Comparison of ENCODE assay signal across 10 mouse cellular contexts in genomic region chr4:99913894-99914451, GRCm38 (mm10). TPM values are rescaled to one million over a fixed set of nuclear protein-coding genes. Genes with fewer than 3 reads are reported as not detected.
DNase-seq lines count a peak whose midpoint lies in the region; ATAC-seq and TF ChIP-seq lines count a peak whose summit lies in the region.
"Had no signal": no experiment of that assay in that cellular context is flagged by ENCODE, and none has a peak within 500 bp of the region (broad histone marks: within the 10 kb centered on the region; RNA-seq: fewer than 3 reads in every experiment).

No protein-coding gene starts in this region.

- peak; percentile 81 for TF ChIP-seq CTCF in stomach, postnatal 0 days (IDR thresholded peaks at IDR 0.05; ENCODE audit: low read depth)

- H3K4me2 ChIP-seq in hindbrain, embryonic 11.5 days (replicated peaks; ENCODE audit: low read depth, low read length): no peak overlapping the region
- no peak overlapping the region for H3K4me2 ChIP-seq in hindbrain, embryonic 16.5 days (ENCODE audit: low read length)
- H3K4me2 ChIP-seq in stomach, postnatal 0 days (replicated peaks; ENCODE audit: low read depth): no peak overlapping the region
- H3K4me2 ChIP-seq: embryonic facial prominence, embryonic 15.5 days had no signal

- H3K27me3 ChIP-seq in hindbrain, embryonic 11.5 days (ENCODE audit: control insufficient read depth, insufficient read depth, low read length): no peaks in the 10 kb centered on the region
- no peaks in the 10 kb centered on the region for H3K27me3 ChIP-seq in hindbrain, embryonic 16.5 days (replicated peaks; ENCODE audit: control insufficient read depth, insufficient read depth, low read length)
- no peaks in the 10 kb centered on the region for H3K27me3 ChIP-seq in stomach, postnatal 0 days (ENCODE audit: control insufficient read depth, insufficient read depth, low read length)
- H3K27me3 ChIP-seq: embryonic facial prominence, embryonic 15.5 days had no signal

- no peak for ATAC-seq in hindbrain, embryonic 11.5 days (ENCODE audit: low FRiP score)
- no peak for ATAC-seq in hindbrain, embryonic 16.5 days
- no peak for ATAC-seq in stomach, postnatal 0 days (ENCODE audit: low FRiP score, low TSS enrichment)

- H3K9ac ChIP-seq in hindbrain, embryonic 11.5 days (ENCODE audit: low read depth, low read length): no peak overlapping the region
- no peak overlapping the region for H3K9ac ChIP-seq in hindbrain, embryonic 16.5 days (ENCODE audit: low read depth, low read length)
- no peak overlapping the region for H3K9ac ChIP-seq in stomach, postnatal 0 days (ENCODE audit: low read length)
- H3K9ac ChIP-seq: embryonic facial prominence, embryonic 15.5 days had no signal

- no peak for TF ChIP-seq EP300 in stomach, postnatal 0 days (optimal IDR thresholded peaks at IDR 0.05)

- no peak overlapping the region for H3K27ac ChIP-seq in hindbrain, embryonic 11.5 days (ENCODE audit: low read depth, low read length)
- no peak overlapping the region for H3K27ac ChIP-seq in hindbrain, embryonic 16.5 days (ENCODE audit: low read depth, low read length)
- no peak overlapping the region for H3K27ac ChIP-seq in stomach, postnatal 0 days (replicated peaks)
- H3K27ac ChIP-seq: embryonic facial prominence, embryonic 15.5 days; heart, embryonic 10.5 days had no signal

- DNase-seq in hindbrain, embryonic 11.5 days (ENCODE audit: low spot score): peak; percentile 71
- DNase-seq in thymus, postnatal 0 days (ENCODE audit: low spot score): peak; percentile 62
- no peak for DNase-seq in thymus, adult 18-20 months
- DNase-seq in c-Kit-positive CD71-positive TER-119-positive erythroid progenitor cells, embryonic 14.5 days (ENCODE audit: low spot score): peak; percentile 45
- no peak for DNase-seq in stomach, postnatal 0 days (ENCODE audit: low spot score)
- no peak for DNase-seq in natural killer cell, adult 2 months (ENCODE audit: low spot score in 2 of 2)
- no peak for DNase-seq in heart, postnatal 36 days

- H3K4me3 ChIP-seq in hindbrain, embryonic 11.5 days (ENCODE audit: low read depth, low read length): no peak overlapping the region
- H3K4me3 ChIP-seq in hindbrain, embryonic 16.5 days (ENCODE audit: low read length): no peak overlapping the region
- H3K4me3 ChIP-seq in stomach, postnatal 0 days (ENCODE audit: low read depth, low read length): no peak overlapping the region
- H3K4me3 ChIP-seq: embryonic facial prominence, embryonic 15.5 days; heart, embryonic 10.5 days had no signal

- no peaks in the 10 kb centered on the region for H3K36me3 ChIP-seq in hindbrain, embryonic 11.5 days (ENCODE audit: control insufficient read depth, insufficient read depth, low read length)
- H3K36me3 ChIP-seq in hindbrain, embryonic 16.5 days (ENCODE audit: control insufficient read depth, insufficient read depth, low read length): no peaks in the 10 kb centered on the region
- H3K36me3 ChIP-seq in stomach, postnatal 0 days (ENCODE audit: control insufficient read depth, insufficient read depth, low read length): no peaks in the 10 kb centered on the region
- H3K36me3 ChIP-seq: embryonic facial prominence, embryonic 15.5 days; heart, embryonic 10.5 days had no signal

- intact Hi-C loops in heart, postnatal 36 days (cut with DNase I): no loop called here

- WGBS in hindbrain, embryonic 11.5 days: 71% methylated on average over 4 of the region's 4 CpGs
- WGBS in hindbrain, embryonic 16.5 days: 67% methylated on average over 4 of the region's 4 CpGs
- 70% methylated on average over 4 of the region's 4 CpGs for WGBS in stomach, postnatal 0 days

- no peaks in the 10 kb centered on the region for H3K4me1 ChIP-seq in hindbrain, embryonic 11.5 days (replicated peaks; ENCODE audit: control insufficient read depth, insufficient read depth, low read length)
- no peaks in the 10 kb centered on the region for H3K4me1 ChIP-seq in hindbrain, embryonic 16.5 days (ENCODE audit: control insufficient read depth, insufficient read depth, low read depth, low read length)
- H3K4me1 ChIP-seq in stomach, postnatal 0 days (replicated peaks; ENCODE audit: control insufficient read depth, insufficient read depth): no peaks in the 10 kb centered on the region
- H3K4me1 ChIP-seq: embryonic facial prominence, embryonic 15.5 days; heart, embryonic 10.5 days had no signal

- no peaks in the 10 kb centered on the region for H3K9me3 ChIP-seq in hindbrain, embryonic 11.5 days (ENCODE audit: control insufficient read depth, low read length)
- no peaks in the 10 kb centered on the region for H3K9me3 ChIP-seq in hindbrain, embryonic 16.5 days (ENCODE audit: control insufficient read depth, low read length)
- no peaks in the 10 kb centered on the region for H3K9me3 ChIP-seq in stomach, postnatal 0 days (ENCODE audit: control insufficient read depth, low read length)
- H3K9me3 ChIP-seq: embryonic facial prominence, embryonic 15.5 days; heart, embryonic 10.5 days had no signal

RNA-seq across cellular contexts. Expression of gene Pgm1, which starts 15.2 kb away (rescaled TPM):
- 47.5 and 48.9 TPM in 2 replicates for polyA plus RNA-seq in hindbrain, embryonic 11.5 days (2014; fragmentation: Nextera tagmentation; extraction: Ambion mirVana)
- 108 and 119 TPM in 2 replicates for polyA plus RNA-seq in hindbrain, embryonic 16.5 days (2015; fragmentation: Nextera tagmentation; extraction: Ambion mirVana)
- 42.0 and 42.9 TPM in 2 replicates for polyA plus RNA-seq in thymus, postnatal 0 days (2015; fragmentation: Nextera tagmentation; extraction: Ambion mirVana)
- polyA plus RNA-seq in stomach, postnatal 0 days (2015; fragmentation: Nextera tagmentation; extraction: Ambion mirVana): 50.3 and 52.4 TPM in 2 replicates
- 100 to 1,000 TPM; 248 to 254 TPM for total RNA-seq in heart, postnatal 36 days (2021)

RNA-seq across cellular contexts. Expression of gene Itgb3bp, which starts 15.6 kb away (rescaled TPM):
- 45.8 and 48.1 TPM in 2 replicates for polyA plus RNA-seq in hindbrain, embryonic 11.5 days (2014; fragmentation: Nextera tagmentation; extraction: Ambion mirVana)
- polyA plus RNA-seq in hindbrain, embryonic 16.5 days (2015; fragmentation: Nextera tagmentation; extraction: Ambion mirVana): 12.1 and 14.0 TPM in 2 replicates
- 46.1 and 47.1 TPM in 2 replicates for polyA plus RNA-seq in thymus, postnatal 0 days (2015; fragmentation: Nextera tagmentation; extraction: Ambion mirVana)
- polyA plus RNA-seq in stomach, postnatal 0 days (2015; fragmentation: Nextera tagmentation; extraction: Ambion mirVana): 19.2 and 19.6 TPM in 2 replicates
- total RNA-seq in heart, postnatal 36 days (2021): 1 to 10 TPM; 5.7 to 6.0 TPM

Comparison
In these comparisons a context has a peak if more than half of its experiments do, and no peak if none do; other contexts are left out.
1. DNase-seq: peak in hindbrain, embryonic 11.5 days (single experiment), thymus, postnatal 0 days (single experiment) and c-Kit-positive CD71-positive TER-119-positive erythroid progenitor cells, embryonic 14.5 days (single experiment); none in thymus, adult 18-20 months (0 of 2), stomach, postnatal 0 days (single experiment), natural killer cell, adult 2 months (0 of 2) and heart, postnatal 36 days (0 of 2).